Mouse (Mus musculus) lung, embryonic 16.5 days (tissue): ENCODE data around the gene Ildr1. TPM values are rescaled to one million over a fixed set of nuclear protein-coding genes. Genes with fewer than 3 reads are reported as not detected.
A peak's percentile ranks its signal among the peaks of the same experiment; 100 is the strongest.

Experiments
- ATAC-seq: fragments of 200-750 bp; cut with Nextera tagmentation; 2 replicates; pipeline ENCODE4 v1.8.0; 2017; ENCODE audit warnings: low read depth, mild to moderate bottlenecking, moderate library complexity
- H3K27ac ChIP-seq: fragments of 300-500 bp; sonication (generic); 2 replicates; pipeline ENCODE4 v1.5.1; 2014; ENCODE audit warnings: mild to moderate bottlenecking, control low read depth, low read length
- H3K27me3 ChIP-seq: fragments of 300-500 bp; sonication (generic); 2 replicates; pipeline ENCODE4 v1.6.1; 2014; ENCODE audit warnings: low read depth, low read length, mixed read lengths; ENCODE audit not compliant: control insufficient read depth, insufficient read depth
- H3K36me3 ChIP-seq: fragments of 300-500 bp; sonication (generic); 2 replicates; pipeline ENCODE4 v1.6.1; 2014; ENCODE audit warnings: low read length; ENCODE audit not compliant: control insufficient read depth, insufficient read depth
- H3K4me1 ChIP-seq: fragments of 300-500 bp; sonication (generic); replicated peaks from 2 replicates; pipeline ENCODE4 v1.6.1; 2014; ENCODE audit warnings: low read length, mixed read lengths; ENCODE audit not compliant: control insufficient read depth, insufficient read depth
- H3K4me2 ChIP-seq: fragments of 300-500 bp; sonication (generic); 2 replicates; pipeline ENCODE4 v1.6.1; 2014; ENCODE audit warnings: low read depth, low read length, control low read depth
- H3K4me3 ChIP-seq: fragments of 300-500 bp; sonication (generic); 2 replicates; pipeline ENCODE4 v1.5.1; 2014; ENCODE audit warnings: mild to moderate bottlenecking, low read length, control low read depth
- H3K9ac ChIP-seq: fragments of 300-500 bp; sonication (generic); 2 replicates; pipeline ENCODE4 v1.6.1; 2014; ENCODE audit warnings: low read length, control low read depth
- H3K9me3 ChIP-seq: fragments of 300-500 bp; sonication (generic); 2 replicates; pipeline ENCODE4 v1.6.1; 2016; ENCODE audit warnings: low read length; ENCODE audit not compliant: control insufficient read depth
- WGBS: fragments of 180-500 bp; shearing (Covaris S2); extraction: QIAGEN DNeasy Blood & Tissue Kit; methylation state at CpG from one replicate; pipeline ENCODE4 v1.1.7; 2014; 5-methylcytosine and 5-hydroxymethylcytosine counted together
- polyA plus RNA-seq: library from polyadenylated mRNA; unstranded; fragments of >200 nt; fragmentation: Nextera tagmentation; extraction: Ambion mirVana; gene quantifications from 2 replicates; pipeline ENCODE4 v1.2.1, GENCODE M21; 2015

Gene Ildr1
- polyA plus RNA-seq, 1 experiment from 2014 or later, result 8.5 TPM

- no peaks in the 10 kb centered on the region for H3K27me3 ChIP-seq
- H3K36me3 ChIP-seq, result no peaks in the 10 kb centered on the region
- H3K4me2 ChIP-seq, result no peak overlapping the region
- 90% methylated on average over 2 of the region's 2 CpGs for WGBS
- no peak for ATAC-seq
- no peak overlapping the region for H3K4me3 ChIP-seq
- H3K27ac ChIP-seq, result no peak overlapping the region
- H3K4me1 ChIP-seq, result no peaks in the 10 kb centered on the region
- no peak overlapping the region for H3K9ac ChIP-seq
- no peaks in the 10 kb centered on the region for H3K9me3 ChIP-seq
Measured at GRCm38 (mm10) chr16:36688076-36688475, 5.7 kb upstream of the Ildr1 start.

GRCm38 (mm10) chr16:36691484-36691883 is 2.3 kb upstream of the Ildr1 start:
- ATAC-seq, result peak; percentile 42; the same call in 1 of the 2 replicates
- peak overlapping the region; percentile 59 for H3K27ac ChIP-seq
- H3K4me1 ChIP-seq, result no peaks in the 10 kb centered on the region
- no peaks in the 10 kb centered on the region for H3K36me3 ChIP-seq
- H3K4me2 ChIP-seq, result peak overlapping the region; percentile 2; the same call in 1 of the 2 replicates
- no peak overlapping the region for H3K4me3 ChIP-seq
- WGBS, result 46% methylated on average over 3 of the region's 3 CpGs
- no peak overlapping the region for H3K9ac ChIP-seq
- no peaks in the 10 kb centered on the region for H3K27me3 ChIP-seq
- H3K9me3 ChIP-seq, result no peaks in the 10 kb centered on the region

GRCm38 (mm10) chr16:36694798-36695290 is 1.1 kb downstream of the Ildr1 start:
- no peaks in the 10 kb centered on the region for H3K4me1 ChIP-seq
- H3K4me2 ChIP-seq, result peak overlapping the region; percentile 55
- H3K27ac ChIP-seq, result no peak overlapping the region
- no peaks in the 10 kb centered on the region for H3K9me3 ChIP-seq
- H3K9ac ChIP-seq, result no peak overlapping the region; the same call in 1 of the 2 replicates
- ATAC-seq, result no peak
- peak overlapping the region; percentile 52 for H3K4me3 ChIP-seq
- WGBS, result 47% methylated on average over 9 of the region's 9 CpGs
- no peaks in the 10 kb centered on the region for H3K36me3 ChIP-seq
- no peaks in the 10 kb centered on the region for H3K27me3 ChIP-seq

GRCm38 (mm10) chr16:36697331-36697730 is 3.6 kb downstream of the Ildr1 start:
- Histone ChIP-seq H3K36me3 (no peaks in the 10 kb centered on the region), H3K9me3 (no peaks in the 10 kb centered on the region), H3K4me1 (0 out of 2 replicates have a peak, but pooled peaks cover 4% of the 10 kb centered on the region), H3K4me2 (no peak overlapping the region), H3K27ac (no peak overlapping the region), H3K27me3 (no peaks in the 10 kb centered on the region), H3K9ac (no peak overlapping the region), H3K4me3 (no peak overlapping the region)
- ATAC-seq, result no peak
- WGBS, result 82% methylated on average over 8 of the region's 8 CpGs

- WGBS, result 80% methylated on average over 2 of the region's 2 CpGs
- Histone ChIP-seq H3K9me3 (no peaks in the 10 kb centered on the region), H3K27me3 (no peaks in the 10 kb centered on the region), H3K36me3 (no peaks in the 10 kb centered on the region), H3K4me3 (no peak overlapping the region), H3K4me2 (no peak overlapping the region), H3K4me1 (0 out of 2 replicates have a peak, but pooled peaks cover 5% of the 10 kb centered on the region), H3K9ac (no peak overlapping the region), H3K27ac (no peak overlapping the region)
- no peak for ATAC-seq
Measured at GRCm38 (mm10) chr16:36700484-36700883, 6.7 kb downstream of the Ildr1 start.

GRCm38 (mm10) chr16:36707702-36708423 is 14.1 kb downstream of the Ildr1 start:
- ATAC-seq, result no peak
- 60% methylated on average over 5 of the region's 6 CpGs for WGBS

GRCm38 (mm10) chr16:36708751-36709150 is 15.0 kb downstream of the Ildr1 start:
- Histone ChIP-seq H3K36me3 (no peaks in the 10 kb centered on the region; the same call in 1 of the 2 replicates), H3K27ac (no peak overlapping the region)

More at GRCm38 (mm10) chr16:36707702-36708423, 14.1 kb downstream of the Ildr1 start:
- Histone ChIP-seq H3K4me1 (no peaks in the 10 kb centered on the region), H3K4me2 (no peak overlapping the region), H3K9me3 (no peaks in the 10 kb centered on the region), H3K36me3 (no peaks in the 10 kb centered on the region; the same call in 1 of the 2 replicates), H3K27me3 (no peaks in the 10 kb centered on the region), H3K9ac (no peak overlapping the region), H3K4me3 (no peak overlapping the region), H3K27ac (no peak overlapping the region)

GRCm38 (mm10) chr16:36709405-36709804 is 15.6 kb downstream of the Ildr1 start:
- Histone ChIP-seq H3K27ac (no peak overlapping the region), H3K9ac (no peak overlapping the region), H3K27me3 (no peaks in the 10 kb centered on the region), H3K4me3 (no peak overlapping the region), H3K4me2 (no peak overlapping the region), H3K4me1 (no peaks in the 10 kb centered on the region), H3K9me3 (no peaks in the 10 kb centered on the region), H3K36me3 (no peaks in the 10 kb centered on the region; the same call in 1 of the 2 replicates)
- ATAC-seq, result no peak
- WGBS, result 91% methylated on average over 17 of the region's 17 CpGs

More at GRCm38 (mm10) chr16:36708751-36709150, 15.0 kb downstream of the Ildr1 start:
- Histone ChIP-seq H3K27me3 (no peaks in the 10 kb centered on the region), H3K9ac (no peak overlapping the region), H3K4me3 (no peak overlapping the region), H3K9me3 (no peaks in the 10 kb centered on the region), H3K4me2 (no peak overlapping the region), H3K4me1 (no peaks in the 10 kb centered on the region)
- ATAC-seq, result no peak
- 66% methylated on average over 7 of the region's 7 CpGs for WGBS

- H3K4me2 ChIP-seq, result no peak overlapping the region
- no peaks in the 10 kb centered on the region for H3K9me3 ChIP-seq
- no peak overlapping the region for H3K9ac ChIP-seq
- no peaks in the 10 kb centered on the region for H3K4me1 ChIP-seq
- H3K36me3 ChIP-seq, result no peaks in the 10 kb centered on the region; the same call in 1 of the 2 replicates
- no peak for ATAC-seq
- no peak overlapping the region for H3K4me3 ChIP-seq
- no peaks in the 10 kb centered on the region for H3K27me3 ChIP-seq
- H3K27ac ChIP-seq, result no peak overlapping the region
- 91% methylated on average over 2 of the region's 2 CpGs for WGBS
Measured at GRCm38 (mm10) chr16:36710794-36711193, 17.0 kb downstream of the Ildr1 start.
